Mouse (Mus musculus) hindlimb bud, embryonic 11.5 days (tissue): Measurements from ENCODE around the gene Hist1h2ao.
"Not testable (repeated sequence)": the region's sequence is repeated elsewhere in the genome, so short reads cannot be mapped to it uniquely, and the experiment has no call there.

ENCODE experiments used
- DNase-seq: peaks from one replicate; pipeline ENCODE4 v3.0.0-alpha.2; 2012; ENCODE audit warnings: low read depth, low spot score; ENCODE audit errors: extremely low spot score

Hist1h2ao gene

DNA sequence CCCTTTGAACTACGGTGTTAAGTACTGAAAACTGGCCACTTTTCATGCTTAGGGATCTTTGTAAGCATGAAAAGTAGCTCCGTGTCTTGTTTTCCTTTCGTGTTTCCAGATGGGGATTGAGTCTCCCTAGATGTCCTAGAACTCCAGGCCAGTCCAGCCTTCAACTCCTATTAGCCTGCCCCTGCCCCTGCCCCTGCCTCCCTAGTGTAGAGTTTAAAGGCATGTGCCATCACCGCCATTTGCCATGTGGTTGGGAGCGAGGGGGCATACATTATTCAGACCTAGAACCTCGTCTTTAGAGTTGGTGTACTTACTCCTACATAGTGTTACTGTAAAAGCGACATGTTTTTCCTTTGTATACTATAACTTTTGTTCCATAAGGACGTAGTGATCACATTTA is 809 bp downstream of the Hist1h2ao start:
- not testable (repeated sequence) for DNase-seq

DNA sequence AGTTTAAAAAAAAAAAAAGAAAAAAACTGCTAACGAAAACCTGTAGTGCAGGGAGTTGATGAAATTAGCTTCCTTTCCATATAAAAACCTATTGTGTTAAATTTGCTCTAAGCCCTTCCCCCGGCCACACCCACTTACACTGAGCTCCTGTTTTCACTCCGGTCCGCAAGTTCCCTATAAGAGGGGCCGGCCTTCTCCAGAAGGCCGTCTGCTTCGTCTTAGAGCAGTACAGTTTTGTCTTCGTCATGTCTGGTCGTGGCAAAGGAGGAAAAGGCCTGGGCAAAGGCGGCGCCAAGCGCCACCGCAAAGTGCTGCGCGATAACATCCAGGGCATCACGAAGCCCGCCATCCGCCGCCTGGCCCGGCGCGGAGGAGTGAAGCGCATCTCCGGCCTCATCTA is 1.3 kb downstream of the Hist1h2ao start, which contains the start of gene Hist1h4m:
Gene Hist1h4m, plus strand, starts transcription at position 208 of the 400 bp plus-strand sequence.
- DNase-seq: not testable (repeated sequence)

DNA sequence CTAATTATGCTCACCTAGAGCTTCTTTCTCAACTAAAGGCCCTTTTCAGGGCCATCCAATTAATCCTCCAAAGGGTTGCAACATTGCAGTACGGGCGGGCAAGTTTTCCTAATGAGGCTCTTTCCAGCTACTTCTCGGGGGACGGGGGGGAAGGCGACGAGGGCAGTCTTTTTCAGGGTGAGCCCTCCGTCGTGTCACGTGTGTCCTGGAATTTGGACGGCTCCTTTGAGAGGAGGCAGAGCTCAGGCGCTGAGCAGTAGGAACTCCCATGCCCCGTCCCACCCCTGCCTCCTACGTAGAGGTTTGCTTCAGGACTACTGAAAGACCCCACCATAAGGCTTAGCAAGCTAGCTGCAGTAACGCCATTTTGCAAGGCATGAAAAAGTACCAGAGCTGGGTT is 1.8 kb downstream of the Hist1h2ao start:
- DNase-seq: not testable (repeated sequence)

DNA sequence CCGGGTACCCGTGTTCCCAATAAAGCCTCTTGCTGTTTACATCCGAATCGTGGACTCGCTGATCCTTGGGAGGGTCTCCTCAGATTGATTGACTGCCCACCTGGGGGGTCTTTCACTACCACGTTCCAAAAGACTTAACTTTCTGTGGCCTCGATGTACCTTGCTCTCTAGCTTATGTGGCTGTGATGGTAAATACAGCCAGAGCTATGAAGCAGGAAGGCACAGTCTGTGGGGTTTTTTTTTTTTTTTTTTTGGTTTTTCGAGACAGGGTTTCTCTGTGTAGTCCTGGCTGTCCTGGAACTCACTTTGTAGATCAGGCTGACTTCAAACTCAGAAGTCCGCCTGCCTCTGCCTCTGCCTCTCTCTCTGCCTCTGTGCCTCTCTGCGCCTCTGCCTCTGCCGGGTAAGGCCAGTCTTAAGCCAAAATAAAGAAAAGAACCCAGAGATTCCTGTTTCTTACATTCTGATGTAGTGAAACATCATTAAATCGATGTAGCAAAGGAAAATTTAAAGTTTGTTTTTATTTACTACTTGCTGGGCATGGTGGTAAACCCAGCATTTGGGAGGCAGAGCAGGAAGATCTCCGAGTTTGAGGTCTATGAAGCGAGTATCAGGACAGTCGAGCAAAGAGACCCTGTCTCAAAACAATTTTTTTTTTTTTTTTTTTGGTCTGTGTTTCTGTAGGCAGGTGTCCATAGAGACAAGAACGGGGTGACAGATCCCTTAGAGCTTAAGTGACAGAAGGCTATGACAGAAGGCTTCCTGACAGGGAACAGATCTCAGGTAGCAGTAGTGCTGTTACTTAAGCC is 10.0 kb downstream of the Hist1h2ao start:
- DNase-seq: not testable (repeated sequence)

DNA sequence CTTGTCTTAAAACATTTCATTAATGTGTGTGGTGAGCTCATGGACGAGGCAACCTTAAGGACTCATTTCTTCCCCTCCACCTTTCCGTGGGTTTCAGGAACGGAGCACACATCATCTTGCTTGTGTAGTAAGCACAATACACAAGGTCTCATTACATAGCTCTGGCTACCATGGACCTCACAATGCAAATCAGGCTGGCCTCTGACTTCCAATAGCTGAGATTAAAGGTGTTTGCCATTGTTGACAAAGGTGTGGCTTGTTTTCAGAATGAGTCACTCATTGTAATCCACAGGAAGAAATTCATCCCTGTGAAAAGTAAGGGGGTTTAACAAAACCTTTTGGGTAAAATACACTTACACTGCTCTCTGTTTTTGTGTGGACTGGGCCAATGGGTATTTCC is 18.2 kb downstream of the Hist1h2ao start:
- DNase-seq: no peak

DNA sequence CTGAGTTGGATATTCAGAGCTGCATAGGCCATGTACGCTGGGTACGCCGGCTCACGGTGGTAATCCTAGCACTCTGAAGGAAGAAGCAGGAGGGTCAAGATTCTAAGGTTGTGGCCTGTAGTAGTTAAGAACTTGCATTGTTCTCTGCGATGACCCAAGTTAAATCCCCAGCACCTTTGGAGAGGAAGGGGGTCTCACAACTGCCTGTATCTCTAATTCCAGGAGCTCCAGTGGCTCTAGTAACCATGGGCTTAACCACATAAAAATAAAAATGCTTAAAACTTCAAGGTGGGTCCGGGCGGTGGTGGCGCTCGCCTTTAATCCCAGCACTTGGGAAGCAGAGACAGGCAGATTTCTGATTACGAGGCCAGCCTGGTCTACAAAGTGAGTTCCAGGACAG is 20.1 kb downstream of the Hist1h2ao start:
- DNase-seq: no peak

DNA sequence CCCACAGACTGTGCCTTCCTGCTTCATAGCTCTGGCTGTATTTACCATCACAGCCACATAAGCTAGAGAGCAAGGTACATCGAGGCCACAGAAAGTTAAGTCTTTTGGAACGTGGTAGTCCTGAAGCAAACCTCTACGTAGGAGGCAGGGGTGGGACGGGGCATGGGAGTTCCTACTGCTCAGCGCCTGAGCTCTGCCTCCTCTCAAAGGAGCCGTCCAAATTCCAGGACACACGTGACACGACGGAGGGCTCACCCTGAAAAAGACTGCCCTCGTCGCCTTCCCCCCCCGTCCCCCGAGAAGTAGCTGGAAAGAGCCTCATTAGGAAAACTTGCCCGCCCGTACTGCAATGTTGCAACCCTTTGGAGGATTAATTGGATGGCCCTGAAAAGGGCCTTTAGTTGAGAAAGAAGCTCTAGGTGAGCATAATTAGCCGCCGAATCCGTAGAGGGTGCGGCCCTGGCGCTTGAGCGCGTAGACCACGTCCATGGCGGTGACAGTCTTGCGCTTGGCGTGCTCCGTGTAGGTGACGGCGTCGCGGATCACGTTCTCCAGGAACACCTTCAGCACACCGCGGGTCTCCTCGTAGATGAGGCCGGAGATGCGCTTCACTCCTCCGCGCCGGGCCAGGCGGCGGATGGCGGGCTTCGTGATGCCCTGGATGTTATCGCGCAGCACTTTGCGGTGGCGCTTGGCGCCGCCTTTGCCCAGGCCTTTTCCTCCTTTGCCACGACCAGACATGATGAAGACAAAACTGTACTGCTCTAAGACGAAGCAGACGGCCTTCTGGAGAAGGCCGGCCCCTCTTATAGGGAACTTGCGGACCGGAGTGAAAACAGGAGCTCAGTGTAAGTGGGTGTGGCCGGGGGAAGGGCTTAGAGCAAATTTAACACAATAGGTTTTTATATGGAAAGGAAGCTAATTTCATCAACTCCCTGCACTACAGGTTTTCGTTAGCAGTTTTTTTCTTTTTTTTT is 21.4 kb downstream of the Hist1h2ao start, which contains the start of gene Hist1h4n:
Gene Hist1h4n, minus strand, starts transcription at position 779 of the 977 bp plus-strand sequence.
- not testable (repeated sequence) for DNase-seq

DNA sequence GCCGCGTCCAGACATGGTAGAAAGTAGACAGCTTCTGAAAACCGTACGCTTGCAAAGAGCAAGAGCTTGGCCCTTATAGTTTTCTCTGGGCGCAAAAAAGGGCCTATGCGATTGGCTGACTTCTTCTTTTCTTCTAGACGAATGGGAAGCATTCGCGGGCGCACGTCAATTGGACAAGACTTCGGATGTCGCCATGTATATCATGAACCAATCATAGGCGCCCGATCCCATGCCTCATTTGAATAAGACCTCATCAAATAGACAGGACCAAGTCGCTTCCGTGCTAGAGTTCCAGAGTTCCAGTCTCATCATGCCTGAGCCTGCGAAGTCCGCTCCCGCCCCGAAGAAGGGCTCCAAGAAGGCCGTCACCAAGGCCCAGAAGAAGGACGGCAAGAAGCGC is 23.2 kb downstream of the Hist1h2ao start, which contains the start of the genes Hist1h2ap and Hist1h2br:
Gene Hist1h2ap, minus strand, starts transcription at position 47 of the 400 bp plus-strand sequence.
Gene Hist1h2br, plus strand, starts transcription at position 283 of the 400 bp plus-strand sequence.
- not testable (repeated sequence) for DNase-seq

DNA sequence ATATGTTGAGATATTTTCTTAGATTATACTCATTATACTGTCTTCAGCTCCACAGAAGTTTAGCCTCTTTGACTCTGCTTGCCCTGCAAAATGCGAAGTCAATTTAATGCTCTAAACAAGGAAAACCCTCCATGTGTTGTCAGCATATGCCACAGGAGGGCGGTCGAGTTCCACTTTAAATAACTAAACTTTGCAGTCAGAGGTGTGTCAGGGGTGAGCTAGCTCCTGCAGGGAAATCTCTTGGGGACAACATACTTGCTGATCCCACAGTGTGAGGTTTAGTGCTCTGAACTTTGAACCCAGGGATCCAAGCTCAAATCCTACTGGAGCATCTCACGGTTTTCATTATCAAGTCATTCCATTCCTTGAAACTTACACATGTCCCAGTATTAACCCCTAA is 30.2 kb downstream of the Hist1h2ao start:
- DNase-seq: not testable (repeated sequence)

DNA sequence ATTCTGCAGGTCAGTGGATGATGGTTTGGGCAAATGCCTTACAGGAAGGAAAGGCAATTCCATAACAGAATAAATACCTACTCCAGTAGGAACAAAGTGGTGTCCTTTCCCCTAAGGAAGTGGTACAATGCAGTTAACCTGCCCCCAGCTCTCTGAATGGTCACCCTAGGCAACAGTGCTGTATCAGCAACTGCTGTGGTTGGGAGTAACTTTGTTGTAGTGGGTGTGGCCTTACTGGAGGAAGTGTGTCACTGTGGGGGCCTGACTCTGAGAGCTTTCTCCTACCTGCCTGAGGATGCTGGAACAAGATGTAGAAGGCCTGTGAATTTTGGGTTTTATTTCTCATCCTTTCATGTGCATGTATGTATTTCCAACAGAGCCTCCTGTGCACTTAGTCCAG is 36.1 kb downstream of the Hist1h2ao start:
- not testable (repeated sequence) for DNase-seq

DNA sequence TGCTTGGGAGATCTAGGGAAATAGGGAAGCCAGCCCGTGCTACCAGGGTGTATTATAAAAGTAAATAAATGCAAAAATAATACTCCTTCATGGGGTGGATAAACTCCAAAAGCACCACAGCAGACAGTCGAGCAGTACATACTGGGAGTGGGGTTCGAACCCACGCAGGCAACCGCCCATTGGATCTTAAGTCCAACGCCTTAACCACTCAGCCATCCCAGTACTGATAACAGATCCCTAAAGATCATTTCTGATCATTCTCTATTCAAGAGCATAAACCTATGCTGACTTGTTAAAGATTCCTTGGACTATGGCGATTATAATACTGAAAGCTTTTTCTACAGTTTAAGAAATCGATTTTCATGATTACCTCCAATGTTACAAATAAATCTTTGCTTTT is 37.6 kb downstream of the Hist1h2ao start:
- peak; percentile 42 for DNase-seq

DNA sequence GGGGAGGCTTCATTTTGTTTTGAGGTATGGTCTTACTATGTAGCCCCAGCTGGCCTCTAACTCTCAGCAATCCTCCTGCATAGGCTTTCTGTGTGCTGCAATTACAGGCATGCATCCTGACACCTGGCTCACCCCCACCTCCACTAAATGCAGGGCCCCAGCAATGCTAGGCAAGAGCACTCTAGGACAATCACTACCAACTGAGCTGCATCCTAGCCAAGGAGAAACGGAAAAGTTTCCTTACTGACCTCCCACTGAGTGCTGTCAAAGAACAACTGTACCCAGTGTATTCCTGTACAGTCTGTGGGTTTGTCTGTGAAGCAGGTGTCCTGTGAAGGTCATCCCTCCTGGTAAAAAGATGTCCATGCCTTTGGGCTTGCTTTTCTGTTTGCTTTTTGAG is 40.4 kb downstream of the Hist1h2ao start:
- DNase-seq: not testable (repeated sequence)

DNA sequence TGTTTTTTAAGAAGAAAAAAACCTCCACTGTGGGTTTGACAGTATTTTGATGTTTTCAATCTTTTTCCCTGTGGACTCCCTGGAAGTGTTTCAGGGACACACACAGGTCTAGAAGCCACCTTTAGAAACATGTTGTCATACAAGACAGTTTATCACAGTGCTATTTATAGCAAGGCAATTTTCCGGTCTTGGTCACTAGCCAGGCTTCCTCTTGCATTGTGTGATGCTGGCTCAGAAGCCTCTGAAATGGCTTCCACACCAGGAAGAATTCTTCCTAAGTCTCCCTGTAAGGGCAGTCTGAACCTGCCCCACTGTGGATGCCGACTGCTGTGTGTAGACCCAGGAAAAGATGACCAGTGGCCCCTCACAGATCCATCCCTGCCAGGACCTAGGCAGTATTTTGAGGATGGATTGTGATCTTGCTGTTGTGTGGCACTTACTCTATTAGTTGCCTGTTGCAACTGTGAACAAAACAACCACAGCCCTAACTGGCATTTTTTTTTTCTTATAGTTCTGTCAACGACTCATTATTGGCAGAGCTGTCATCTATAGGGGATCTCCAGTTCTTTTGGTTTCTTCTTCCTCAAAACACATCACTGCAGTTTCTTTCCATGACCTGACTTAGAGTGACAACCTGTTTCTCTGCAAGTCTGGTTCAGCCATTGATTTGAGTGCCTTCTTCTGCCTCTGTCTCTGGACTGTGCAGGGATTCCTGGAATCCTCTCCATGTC is 42.1 kb downstream of the Hist1h2ao start:
- DNase-seq: no peak

DNA sequence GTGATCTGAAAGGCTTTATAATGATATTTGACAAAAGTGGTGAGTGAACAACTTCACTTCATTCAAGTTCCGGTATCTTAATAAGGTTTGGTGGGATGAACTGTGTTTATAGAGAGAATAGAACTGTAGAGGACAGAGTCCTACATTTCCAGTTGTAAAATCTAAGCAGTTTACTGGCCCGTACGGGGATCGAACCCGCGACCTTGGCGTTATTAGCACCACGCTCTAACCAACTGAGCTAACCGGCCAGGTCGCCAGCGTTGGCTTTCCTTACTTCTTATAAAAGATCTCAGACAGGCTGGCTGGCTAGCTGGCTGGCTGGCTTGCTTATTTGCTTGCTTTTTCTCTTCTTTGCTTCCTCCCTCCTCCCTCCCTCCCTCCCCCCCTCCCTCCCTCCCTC is 44.9 kb downstream of the Hist1h2ao start:
- peak; percentile 60 for DNase-seq

DNA sequence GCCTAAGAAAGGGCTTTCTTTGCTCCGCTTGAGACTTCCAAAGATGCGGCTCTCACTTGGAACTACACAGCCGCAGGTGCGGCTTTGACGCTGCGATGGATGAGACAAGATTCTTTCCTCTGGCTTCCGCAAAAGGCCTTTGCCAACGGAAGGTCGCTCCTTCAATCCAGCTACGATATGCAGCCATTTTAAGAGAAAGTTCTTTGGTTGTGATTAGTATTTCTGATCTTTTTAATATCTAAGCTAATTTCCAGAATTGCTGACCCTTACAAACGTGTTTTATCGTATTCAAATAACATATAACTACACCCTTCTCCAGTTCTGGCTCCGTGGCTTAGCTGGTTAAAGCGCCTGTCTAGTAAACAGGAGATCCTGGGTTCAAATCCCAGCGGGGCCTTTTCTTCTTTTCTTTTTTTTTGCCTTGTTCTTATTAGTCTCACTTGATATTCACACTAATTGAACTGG is 45.5 kb downstream of the Hist1h2ao start:
- peak; percentile 94 for DNase-seq
